Mouse (Mus musculus) forebrain, embryonic 16.5 days (tissue): ENCODE measurements around the gene Olfr288. TPM values are rescaled to one million over a fixed set of nuclear protein-coding genes. Genes with fewer than 3 reads are reported as not detected.

Source experiments
- ATAC-seq: fragments of 200-750 bp; cut with Nextera tagmentation; 2 replicates; pipeline ENCODE4 v1.8.0; 2017; ENCODE audit warnings: mild to moderate bottlenecking, moderate library complexity
- H3K27ac ChIP-seq: fragments of 300-500 bp; sonication (generic); 2 replicates; pipeline ENCODE4 v1.5.1; 2014; ENCODE audit warnings: low read length, control low read depth
- H3K27me3 ChIP-seq: fragments of 300-500 bp; sonication (generic); replicated peaks from 2 replicates; pipeline ENCODE4 v1.6.1; 2014; ENCODE audit warnings: low read length; ENCODE audit not compliant: control insufficient read depth, insufficient read depth
- H3K36me3 ChIP-seq: fragments of 300-500 bp; sonication (generic); 2 replicates; pipeline ENCODE4 v1.6.1; 2014; ENCODE audit not compliant: control insufficient read depth, insufficient read depth
- H3K4me1 ChIP-seq: fragments of 300-500 bp; sonication (generic); replicated peaks from 2 replicates; pipeline ENCODE4 v1.6.1; 2014; ENCODE audit warnings: low read length; ENCODE audit not compliant: control insufficient read depth, insufficient read depth
- H3K4me2 ChIP-seq: fragments of 300-500 bp; sonication (generic); 2 replicates; pipeline ENCODE4 v1.6.1; 2014; ENCODE audit warnings: mild to moderate bottlenecking, low read length, control low read depth
- H3K4me3 ChIP-seq: fragments of 300-500 bp; sonication (generic); replicated peaks from 2 replicates; pipeline ENCODE4 v1.5.1; 2014; ENCODE audit warnings: mild to moderate bottlenecking, low read length, control low read depth
- H3K9ac ChIP-seq: fragments of 300-500 bp; sonication (generic); replicated peaks from 2 replicates; pipeline ENCODE4 v1.6.1; 2014; ENCODE audit warnings: low read depth, low read length, control low read depth
- H3K9me3 ChIP-seq: fragments of 300-500 bp; sonication (generic); 2 replicates; pipeline ENCODE4 v1.6.1; 2016; ENCODE audit warnings: low read length; ENCODE audit not compliant: control insufficient read depth
- WGBS: fragments of 180-500 bp; shearing (Covaris S2); extraction: QIAGEN DNeasy Blood & Tissue Kit; methylation state at CpG from one replicate; pipeline ENCODE4 v1.1.7; 2014; 5-methylcytosine and 5-hydroxymethylcytosine counted together
- polyA plus RNA-seq: library from polyadenylated mRNA; unstranded; fragments of >200 nt; fragmentation: Nextera tagmentation; extraction: Ambion mirVana; gene quantifications from 2 replicates; pipeline ENCODE4 v1.2.1, GENCODE M21; 2015

The Olfr288 gene
- polyA plus RNA-seq, 1 experiment from 2014 or later, result not detected

DNA sequence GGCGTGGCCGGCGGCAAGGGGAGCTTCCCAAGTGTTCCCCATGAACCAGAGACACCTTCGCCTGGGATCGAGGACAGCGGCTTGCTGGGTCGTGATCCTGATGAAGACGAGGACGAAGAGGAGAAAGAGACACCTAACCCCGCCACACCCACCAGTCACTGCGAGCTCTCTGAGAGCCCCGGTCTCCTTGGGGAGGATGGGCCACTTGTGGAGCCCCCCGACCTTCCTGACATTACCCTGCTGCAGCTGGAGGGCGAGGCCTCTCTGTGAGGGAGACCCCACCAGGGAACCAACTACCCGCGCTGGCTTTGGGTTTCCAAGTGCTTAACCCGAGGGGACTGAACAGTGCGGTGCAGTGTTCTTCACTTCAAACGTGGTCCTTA, 26.7 kb downstream of the Olfr288 start:
- Histone ChIP-seq H3K9me3 (no peaks in the 10 kb centered on the region), H3K27me3 (peaks cover 5% of the 10 kb centered on the region), H3K4me3 (peak overlapping the region; percentile 73), H3K4me1 (peaks cover 24% of the 10 kb centered on the region), H3K9ac (peak overlapping the region; percentile 82), H3K4me2 (peak overlapping the region; percentile 82), H3K36me3 (no peaks in the 10 kb centered on the region), H3K27ac (no peak overlapping the region)
- no peak for ATAC-seq
- 10% methylated on average over 19 of the region's 19 CpGs for WGBS

DNA sequence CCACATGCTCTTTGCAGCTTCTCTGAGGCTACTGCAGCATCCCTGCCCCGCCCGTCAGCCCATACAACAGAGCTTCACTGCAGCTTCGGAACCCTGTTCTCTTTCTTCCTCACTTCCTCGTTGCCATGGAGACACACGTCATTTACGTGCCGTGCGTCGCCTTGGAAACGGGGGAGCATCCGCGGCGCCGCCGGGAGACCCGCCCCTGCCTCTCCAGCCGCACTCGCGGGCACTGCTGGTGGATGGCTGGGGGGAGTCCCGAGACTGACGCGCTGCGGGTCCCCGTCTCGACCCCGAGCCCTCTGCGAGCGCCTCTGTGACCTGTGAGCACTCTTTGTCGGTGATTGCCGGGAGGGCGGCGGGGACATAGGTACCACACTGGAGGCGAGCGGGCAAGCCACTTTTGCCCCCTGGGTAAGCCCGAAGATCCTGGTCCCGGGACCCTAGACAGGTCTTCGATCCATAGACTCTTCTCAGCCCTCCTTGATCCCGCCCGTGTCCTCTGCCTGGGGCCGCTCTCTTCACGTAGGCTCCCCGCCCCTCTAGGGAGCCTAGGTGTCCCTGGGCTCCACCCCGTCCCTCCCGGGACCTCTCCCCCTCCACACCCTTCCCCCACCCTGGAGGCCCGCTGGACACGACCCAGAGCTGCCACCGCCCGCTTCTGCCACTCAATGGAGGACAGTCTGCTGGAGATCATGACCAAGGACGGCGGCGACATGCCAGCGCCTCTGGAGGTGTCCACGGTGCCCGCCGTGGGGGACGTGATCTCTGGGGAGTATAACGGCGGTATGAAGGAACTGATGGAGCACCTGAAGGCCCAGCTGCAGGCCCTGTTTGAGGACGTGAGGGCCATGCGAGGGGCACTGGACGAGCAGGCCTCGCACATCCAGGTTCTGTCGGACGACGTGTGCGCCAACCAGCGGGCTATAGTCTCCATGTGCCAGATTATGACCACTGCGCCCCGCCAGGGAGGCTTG, 27.4 kb downstream of the Olfr288 start:
- H3K4me1 ChIP-seq, result peaks cover 24% of the 10 kb centered on the region
- H3K4me3 ChIP-seq, result peak overlapping the region; percentile 73
- peak overlapping the region; percentile 82 for H3K4me2 ChIP-seq
- H3K36me3 ChIP-seq, result no peaks in the 10 kb centered on the region
- ATAC-seq, result peak; percentile 97
- no peaks in the 10 kb centered on the region for H3K9me3 ChIP-seq
- peak overlapping the region; percentile 96 for H3K27ac ChIP-seq
- H3K27me3 ChIP-seq, result peaks cover 5% of the 10 kb centered on the region
- under 1% methylated on average over 69 of the region's 69 CpGs for WGBS
- peak overlapping the region; percentile 82 for H3K9ac ChIP-seq

DNA sequence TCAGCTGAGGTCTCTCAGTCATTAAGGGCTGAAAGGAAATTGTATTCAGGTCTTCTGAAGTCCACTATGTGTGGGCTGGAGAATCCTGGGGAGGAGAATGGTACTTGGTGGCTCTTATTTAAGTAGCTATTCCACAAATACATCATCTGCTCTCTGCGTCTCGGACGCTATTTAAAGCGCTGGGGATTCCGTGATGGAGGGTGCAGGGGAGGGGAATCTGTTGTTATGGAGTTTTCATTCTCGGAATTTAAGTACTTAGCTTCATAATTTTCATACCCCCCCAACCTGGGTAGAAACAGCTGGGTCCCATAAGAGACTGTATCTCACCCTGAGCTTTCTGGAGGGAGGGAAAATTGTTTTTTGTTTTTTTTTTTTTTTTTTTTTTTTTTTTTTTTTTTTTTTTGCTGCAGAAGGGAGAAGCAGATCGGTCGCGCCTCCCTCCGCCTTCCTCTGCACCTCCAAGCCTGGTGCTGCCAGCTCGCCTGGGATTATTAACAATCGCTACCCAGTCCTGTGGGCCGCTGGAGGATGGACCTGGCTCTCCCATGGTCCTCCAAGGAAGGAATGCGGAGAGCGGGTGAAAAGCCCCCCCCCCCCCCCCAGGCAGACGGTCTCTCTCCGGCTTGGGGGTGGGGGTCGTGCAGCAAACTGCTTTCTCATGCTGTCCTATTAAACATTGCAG, 28.2 kb downstream of the Olfr288 start, which contains the start of gene Ccdc184:
TSS of gene Ccdc184 (plus strand) at position 196 of the 682 bp plus-strand sequence.
- peak within 1 kb of the TSS; percentile 82 for H3K9ac ChIP-seq
- H3K36me3 ChIP-seq, result no peaks in the 10 kb centered on the region
- no peaks in the 10 kb centered on the region for H3K9me3 ChIP-seq
- H3K27me3 ChIP-seq, result peaks cover 5% of the 10 kb centered on the region
- H3K27ac ChIP-seq, result peak within 1 kb of the TSS; percentile 96
- 1% methylated on average over 16 of the region's 18 CpGs for WGBS
- peaks cover 24% of the 10 kb centered on the region for H3K4me1 ChIP-seq
- H3K4me3 ChIP-seq, result peak within 1 kb of the TSS; percentile 73
- peak within 1 kb of the TSS; percentile 82 for H3K4me2 ChIP-seq
- ATAC-seq, result peak; percentile 77

DNA sequence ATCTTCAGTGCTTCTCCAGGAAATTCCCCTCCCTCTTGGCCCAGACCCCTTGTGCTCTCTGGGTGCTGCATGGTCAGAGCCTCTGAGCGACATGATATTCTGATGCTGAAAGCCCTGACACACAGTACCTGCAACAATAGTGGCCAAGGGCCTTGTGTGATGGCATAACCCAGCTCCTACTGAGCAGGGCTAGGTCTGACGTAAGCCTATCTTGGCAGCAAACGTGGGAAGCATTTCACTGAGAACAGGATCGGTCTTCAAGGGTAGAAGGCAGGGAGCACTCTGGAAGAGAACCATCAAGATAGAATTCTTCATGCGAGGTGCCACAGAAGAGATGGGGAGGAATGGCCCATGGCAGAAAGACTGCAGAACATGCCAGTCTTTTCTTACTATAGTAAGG, 29.8 kb downstream of the Olfr288 start, which contains the start of gene Asb8:
TSS of gene Asb8 (minus strand) at position 101 of the 400 bp plus-strand sequence.
- H3K9me3 ChIP-seq, result no peaks in the 10 kb centered on the region
- no peak within 1 kb of the TSS for H3K4me2 ChIP-seq
- whole genome bisulfite sequencing, result 82% methylated on average over 5 of the region's 5 CpGs
- H3K9ac ChIP-seq, result no peak within 1 kb of the TSS
- no peak for ATAC-seq
- no peak within 1 kb of the TSS for H3K27ac ChIP-seq
- H3K27me3 ChIP-seq, result peaks cover 5% of the 10 kb centered on the region
- H3K36me3 ChIP-seq, result no peaks in the 10 kb centered on the region
- H3K4me1 ChIP-seq, result peaks cover 24% of the 10 kb centered on the region
- H3K4me3 ChIP-seq, result no peak within 1 kb of the TSS; the same call in 1 of the 2 replicates

DNA sequence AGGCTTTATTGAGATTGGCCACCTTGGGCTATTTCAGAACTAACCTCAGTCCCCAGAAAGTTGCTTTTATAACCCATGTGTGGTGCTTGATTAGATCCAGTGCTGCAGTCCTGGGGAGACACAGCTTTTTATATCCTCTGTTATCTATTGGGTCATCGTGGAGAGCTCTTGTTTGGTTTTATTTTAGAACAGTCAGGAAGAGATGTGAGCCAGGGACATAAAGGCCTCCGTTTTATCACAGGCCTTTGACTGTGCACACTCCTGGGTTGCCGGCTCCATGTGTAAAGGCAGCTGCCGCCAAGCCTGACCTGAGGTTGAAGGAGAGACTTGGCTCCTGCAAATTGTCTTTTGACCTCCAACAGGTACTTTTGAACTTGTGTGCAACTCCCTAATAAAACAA, 32.8 kb downstream of the Olfr288 start:
- Histone ChIP-seq H3K36me3 (no peaks in the 10 kb centered on the region), H3K4me3 (no peak overlapping the region), H3K9ac (no peak overlapping the region), H3K4me2 (no peak overlapping the region), H3K27ac (no peak overlapping the region), H3K27me3 (no peaks in the 10 kb centered on the region), H3K4me1 (peaks cover 7% of the 10 kb centered on the region), H3K9me3 (no peaks in the 10 kb centered on the region)
- no peak for ATAC-seq
- 88% methylated on average over 4 of the region's 4 CpGs for WGBS

DNA sequence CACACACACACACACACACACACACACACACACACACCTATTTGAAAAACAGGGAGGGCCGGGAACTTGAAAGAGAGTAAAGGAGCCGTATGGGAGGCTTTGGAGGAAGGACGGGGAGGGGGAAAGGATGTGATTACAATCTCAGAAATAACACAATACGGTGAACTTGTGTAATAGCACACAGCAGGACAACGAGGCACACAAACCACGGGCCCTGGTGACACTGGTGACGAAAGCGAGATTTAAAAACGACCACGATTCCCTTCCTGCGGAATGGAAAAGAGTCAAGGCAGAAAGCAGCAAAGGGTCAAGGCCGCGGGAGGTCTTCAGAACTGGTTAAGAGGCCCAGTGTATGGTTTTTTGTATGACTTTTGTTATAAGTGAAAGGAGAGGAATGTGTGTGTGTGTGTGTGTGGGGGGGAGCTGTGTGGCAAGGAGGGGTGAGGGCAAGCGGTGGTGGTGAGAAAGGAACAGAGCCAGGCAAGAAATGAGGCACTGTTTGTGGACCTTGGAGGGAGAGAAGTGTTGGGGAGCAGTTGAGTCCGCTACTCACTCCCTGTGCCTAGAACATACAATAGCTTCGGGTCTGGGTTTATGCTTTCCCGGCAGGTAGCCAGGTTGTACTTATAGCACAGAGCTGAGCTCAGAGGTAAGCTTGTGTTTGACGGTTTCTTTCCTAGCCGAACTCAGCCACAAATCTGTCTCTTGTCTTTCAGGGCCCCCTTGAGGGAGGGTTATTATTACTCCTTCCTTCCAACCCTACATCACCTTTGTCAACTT, 34.1 kb downstream of the Olfr288 start:
- no peaks in the 10 kb centered on the region for H3K36me3 ChIP-seq
- 53% methylated on average over 19 of the region's 19 CpGs for WGBS
- no peak overlapping the region for H3K4me3 ChIP-seq

DNA sequence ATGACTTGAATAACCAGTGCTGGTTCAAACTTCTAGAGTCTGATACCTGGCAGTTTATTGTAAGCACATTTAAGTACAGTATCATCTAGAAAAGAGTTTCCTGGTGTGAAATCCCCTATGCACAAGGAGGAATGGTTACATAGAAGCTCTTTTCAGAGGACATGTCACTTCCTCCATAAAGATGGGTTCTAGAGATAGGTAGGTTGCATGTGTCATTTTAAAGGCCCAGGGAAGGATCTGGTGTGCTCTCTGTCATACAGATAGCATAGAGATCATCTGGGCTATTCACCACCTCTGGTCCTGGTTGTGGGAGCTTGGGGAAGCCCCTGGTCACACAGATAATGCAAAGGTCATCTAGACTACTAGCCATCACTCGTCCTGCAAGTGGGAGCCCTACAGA, 38.1 kb downstream of the Olfr288 start:
- H3K9me3 ChIP-seq, result no peaks in the 10 kb centered on the region

More for the DNA sequence above, 34.1 kb downstream of the Olfr288 start:
- H3K27me3 ChIP-seq, result no peaks in the 10 kb centered on the region
- H3K4me2 ChIP-seq, result no peak overlapping the region
- no peaks in the 10 kb centered on the region for H3K9me3 ChIP-seq
- ATAC-seq, result no peak
- H3K27ac ChIP-seq, result no peak overlapping the region
- no peak overlapping the region for H3K9ac ChIP-seq
- H3K4me1 ChIP-seq, result no peaks in the 10 kb centered on the region

DNA sequence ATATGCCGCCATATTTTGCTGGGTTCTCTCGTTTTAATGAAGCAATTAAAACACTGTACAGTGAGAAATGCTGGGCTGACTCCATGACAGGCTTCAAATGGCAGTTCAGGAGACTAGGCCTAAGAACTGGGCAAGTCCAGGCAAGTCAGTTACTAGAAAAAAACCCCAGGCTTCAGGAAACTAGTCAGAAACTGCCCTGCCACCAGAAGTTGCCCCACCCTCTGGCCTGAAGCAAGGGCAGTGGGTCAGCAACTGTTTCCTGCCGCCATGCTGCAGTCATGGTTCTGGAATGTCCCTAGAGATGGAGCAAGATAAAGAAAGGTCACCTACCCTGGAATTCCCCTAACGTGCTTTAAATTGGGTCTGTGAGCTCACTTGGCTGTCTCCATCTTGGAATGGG, 39.4 kb downstream of the Olfr288 start:
- no peak overlapping the region for H3K4me2 ChIP-seq
- H3K27me3 ChIP-seq, result no peaks in the 10 kb centered on the region
- H3K36me3 ChIP-seq, result no peaks in the 10 kb centered on the region
- no peaks in the 10 kb centered on the region for H3K4me1 ChIP-seq
- H3K4me3 ChIP-seq, result no peak overlapping the region
- ATAC-seq, result no peak
- 76% methylated on average over 4 of the region's 4 CpGs for WGBS
- H3K9me3 ChIP-seq, result no peaks in the 10 kb centered on the region
- H3K9ac ChIP-seq, result no peak overlapping the region
- no peak overlapping the region for H3K27ac ChIP-seq

More for the DNA sequence above, 38.1 kb downstream of the Olfr288 start:
- ATAC-seq, result no peak
- Histone ChIP-seq H3K27ac (no peak overlapping the region), H3K9ac (no peak overlapping the region), H3K4me3 (no peak overlapping the region), H3K36me3 (no peaks in the 10 kb centered on the region), H3K27me3 (no peaks in the 10 kb centered on the region), H3K4me1 (no peaks in the 10 kb centered on the region), H3K4me2 (no peak overlapping the region)
- 86% methylated on average over 1 of the region's 1 CpGs for WGBS
